Mouse (Mus musculus) spleen, postnatal 4 days (tissue): ENCODE measurements around the gene Dnajc9.
A peak's percentile ranks its signal among the peaks of the same experiment; 100 is the strongest.

Experiments
- DNase-seq, 2 experiments: peaks; one replicate each; pipeline ENCODE4 v3.0.0; 2022; ENCODE audit warnings: low spot score in 2 of 2

Gene Dnajc9

GRCm38 (mm10) chr14:20363230-20363629, 25.5 kb downstream of the Dnajc9 start:
- no peak for DNase-seq

- DNase-seq, result peak; percentile 92 to 95
These were observed 40.6 kb downstream of the Dnajc9 start, which contains the start of the genes Ecd and Fam149b for GRCm38 (mm10) chr14:20347991-20348541. TSS of gene Ecd (minus strand) at chr14:20348121. TSS of gene Fam149b (plus strand) at chr14:20348162.

DNA sequence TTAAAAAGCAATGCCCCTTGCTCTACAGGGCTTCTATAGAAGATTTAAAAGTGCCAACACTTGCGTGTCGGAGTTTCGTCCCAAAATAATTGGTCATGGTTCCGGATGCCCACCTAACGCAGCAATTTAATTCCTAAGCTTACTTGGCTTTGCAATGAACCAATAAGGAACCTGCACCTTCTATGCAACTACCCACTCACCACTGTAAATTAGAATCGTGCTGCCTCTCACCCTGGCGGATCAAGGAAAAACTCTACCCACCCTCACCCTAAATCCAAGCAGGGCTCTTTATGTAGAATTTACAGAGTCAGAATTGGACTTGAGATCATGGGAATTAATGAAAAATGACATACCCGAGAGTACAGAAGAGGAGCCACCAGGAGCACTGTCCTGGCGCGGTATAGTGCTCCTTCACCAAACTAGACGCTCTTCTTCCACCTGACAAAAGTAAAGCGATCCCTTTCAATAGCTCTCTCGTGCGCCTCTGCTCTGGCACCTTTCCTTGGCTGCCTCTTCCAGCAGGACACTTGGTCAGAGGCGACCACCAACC, 41.2 kb downstream of the Dnajc9 start:
- no peak for DNase-seq

DNA sequence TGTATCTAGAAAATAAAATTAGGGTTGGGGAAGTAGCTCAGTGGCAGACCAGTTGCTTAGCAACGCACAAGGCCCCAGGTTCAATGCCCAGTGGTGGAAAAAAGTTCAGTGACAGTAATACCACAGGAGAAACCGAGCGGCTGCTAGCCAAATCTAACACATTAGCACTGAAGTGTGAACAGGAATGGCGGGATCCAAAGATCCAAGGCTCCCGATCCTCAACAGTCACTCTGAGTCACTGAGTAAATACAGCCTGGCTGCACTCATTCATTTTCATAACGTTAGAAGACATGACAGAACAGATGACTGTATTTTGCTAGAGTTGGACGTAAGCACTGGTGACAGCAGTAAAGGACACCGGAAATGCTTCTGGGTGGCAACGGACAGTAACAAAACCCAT, 42.8 kb downstream of the Dnajc9 start:
- DNase-seq, result no peak

GRCm38 (mm10) chr14:20340866-20341265, 47.8 kb downstream of the Dnajc9 start:
- peak; percentile 50 to 80 for DNase-seq

- peak; percentile 19 to 71 for DNase-seq
These were observed 48.6 kb downstream of the Dnajc9 start for GRCm38 (mm10) chr14:20340149-20340548.

GRCm38 (mm10) chr14:20339415-20339814, 49.3 kb downstream of the Dnajc9 start:
- DNase-seq, result no peak
